Mouse (Mus musculus) layer of hippocampus, adult 18-20 months (tissue): Measurements from ENCODE around the gene Osr1. TPM values are rescaled to one million over a fixed set of nuclear protein-coding genes. Genes with fewer than 3 reads are reported as not detected.

Experiments
- DNase-seq, 2 experiments: peaks; one replicate each; pipeline ENCODE4 v3.0.0; 2022; ENCODE audit warnings: low spot score in 2 of 2
- long read RNA-seq: library from polyadenylated mRNA; stranded (forward); transcript quantifications from one replicate; pipeline ENCODE4 v2.0.0, GENCODE M21; 2021
- total RNA-seq, 2 experiments: library from RNA; stranded (reverse); gene quantifications; 2 replicates each; pipeline ENCODE4 v1.2.3; 2021

Gene Osr1
- 1 to 10 TPM; 3.1 to 3.8 TPM for total RNA-seq
- long read RNA-seq: 0 reads

DNA sequence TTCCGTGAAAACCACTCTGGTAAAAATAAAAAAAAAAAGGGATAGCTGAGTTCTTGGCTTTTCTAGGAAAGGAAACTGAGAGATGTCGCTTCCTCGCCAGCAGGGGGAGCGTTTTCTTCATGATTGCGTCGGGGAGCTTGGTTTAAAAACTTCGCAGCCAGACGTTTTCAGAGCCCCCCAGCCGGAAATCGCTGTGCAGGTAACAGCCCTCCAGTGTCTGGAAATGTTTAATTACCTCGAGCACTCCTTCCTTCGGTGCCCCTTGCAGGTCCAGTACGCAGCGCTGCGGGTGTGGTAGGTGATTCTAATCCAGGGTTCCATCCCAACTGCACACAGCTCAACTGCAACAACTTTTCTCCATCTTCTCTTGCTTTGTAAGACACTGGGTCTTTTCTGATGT is at the start of gene Osr1:
Osr1 (plus strand) TSS at position 146 of the 400 bp plus-strand sequence.
- peak; percentile 33 to 67 for DNase-seq

DNA sequence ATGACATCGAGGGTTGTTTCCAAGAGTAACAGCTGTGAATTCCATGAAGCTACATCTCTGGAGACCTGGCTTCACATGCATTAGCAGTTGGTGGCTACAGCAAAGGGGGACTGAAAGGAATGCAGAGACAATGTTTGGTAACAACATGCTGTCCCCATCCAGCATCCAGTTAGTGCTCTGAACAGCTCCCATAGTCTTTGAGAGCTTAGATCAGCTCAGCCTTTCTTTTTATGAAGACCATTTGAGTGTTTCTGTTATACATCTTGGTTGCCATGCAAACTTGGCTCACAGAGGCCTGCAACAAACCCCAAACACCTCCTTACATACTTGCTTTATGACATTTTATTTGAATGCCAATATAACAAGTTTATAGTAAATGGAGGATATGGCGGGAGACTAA is 19.6 kb upstream of the Osr1 start:
- DNase-seq: no peak

DNA sequence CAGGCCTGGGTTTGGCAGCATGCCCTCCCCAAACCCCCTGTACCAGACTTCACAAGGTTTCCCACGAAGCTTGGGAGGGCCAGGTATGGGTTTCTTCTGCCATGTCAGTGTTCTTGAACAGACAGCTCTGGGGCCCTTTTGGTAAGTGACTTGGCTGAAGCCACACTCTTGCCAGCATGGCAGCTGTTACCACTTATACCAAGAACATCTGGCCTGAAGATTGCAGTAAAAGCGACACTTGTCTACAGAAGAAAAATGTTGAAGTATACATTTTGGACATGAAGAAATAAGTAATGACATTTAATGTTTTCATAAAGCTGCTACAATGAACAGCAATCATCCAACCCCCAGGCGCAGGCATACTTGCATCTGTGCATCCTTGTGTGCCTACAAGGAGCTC is 5.0 kb upstream of the Osr1 start:
- DNase-seq: no peak

DNA sequence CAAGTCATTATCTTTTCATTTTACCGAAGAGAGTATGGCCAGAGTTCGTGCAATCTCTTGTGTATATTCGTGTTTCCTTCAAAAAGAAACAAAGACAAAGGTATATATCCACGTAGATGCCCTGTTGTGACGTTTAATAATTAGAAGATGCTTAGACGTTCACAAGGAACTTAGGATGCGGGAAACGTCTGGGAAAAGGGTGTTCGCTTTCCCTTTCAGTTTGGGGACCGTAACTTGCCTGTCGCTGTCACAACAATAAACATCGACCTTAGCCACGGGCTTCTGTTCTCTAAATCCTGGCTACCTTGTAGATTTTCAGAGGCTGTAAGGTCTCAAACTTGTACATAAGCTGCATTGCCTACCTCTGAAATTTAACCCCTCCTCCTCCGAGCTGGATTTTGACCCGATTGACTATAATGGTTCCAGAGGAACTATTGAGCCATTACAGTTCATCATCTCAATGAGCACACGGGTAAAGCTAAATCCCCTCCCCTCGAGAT is 630 bp downstream of the Osr1 start:
- no peak for DNase-seq

DNA sequence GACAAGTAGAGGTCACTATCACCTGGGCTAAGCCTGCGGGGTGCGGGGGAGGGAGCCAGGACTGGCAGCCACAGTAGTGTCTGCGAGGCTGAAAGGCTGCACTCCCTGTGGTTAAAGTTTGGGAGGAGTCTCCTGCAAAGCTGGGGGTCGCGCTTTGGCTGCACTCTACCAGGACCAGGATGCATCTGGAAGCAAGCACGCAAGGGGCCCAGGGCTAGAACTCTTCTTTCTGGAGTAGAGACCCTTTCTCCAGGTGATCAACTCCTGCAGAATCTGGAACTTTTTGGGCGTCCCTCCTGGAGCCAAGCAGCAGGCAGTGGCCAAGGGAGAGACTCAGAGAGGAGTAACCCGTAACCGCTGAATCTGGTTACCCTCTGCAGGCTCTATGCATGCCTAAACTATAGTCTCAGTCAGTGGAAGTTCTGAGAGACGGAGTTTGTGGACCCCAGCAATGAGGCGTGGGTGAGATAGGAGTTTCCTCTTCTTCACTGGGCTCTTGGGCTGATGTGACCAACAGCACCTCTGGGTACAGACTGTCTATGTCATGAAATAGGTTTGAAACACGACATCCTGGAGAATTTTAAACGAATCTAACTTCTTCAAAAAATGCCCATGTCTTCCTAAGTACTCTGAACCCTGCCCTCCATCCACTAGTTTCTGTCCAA is 1.5 kb downstream of the Osr1 start:
- no peak for DNase-seq

DNA sequence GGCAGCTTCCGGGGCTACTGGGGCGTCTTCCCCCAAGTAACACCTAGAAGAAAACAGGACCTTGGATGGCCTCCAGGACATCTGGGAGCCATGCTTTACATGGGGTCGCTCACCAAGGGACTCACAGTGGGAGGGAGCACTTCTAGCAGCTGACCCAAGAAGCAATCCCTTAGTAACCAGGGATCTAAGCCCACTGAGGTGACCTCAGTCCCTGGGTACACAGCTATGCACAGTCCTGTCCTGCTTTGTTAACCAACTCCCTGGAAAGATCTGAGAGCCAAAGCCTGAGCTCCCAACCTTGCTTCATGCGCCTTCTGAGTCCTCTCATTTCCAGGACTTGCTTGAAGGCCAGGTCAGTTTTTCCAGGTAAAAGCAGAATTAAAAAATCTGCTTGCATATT is 2.1 kb downstream of the Osr1 start:
- DNase-seq: no peak

DNA sequence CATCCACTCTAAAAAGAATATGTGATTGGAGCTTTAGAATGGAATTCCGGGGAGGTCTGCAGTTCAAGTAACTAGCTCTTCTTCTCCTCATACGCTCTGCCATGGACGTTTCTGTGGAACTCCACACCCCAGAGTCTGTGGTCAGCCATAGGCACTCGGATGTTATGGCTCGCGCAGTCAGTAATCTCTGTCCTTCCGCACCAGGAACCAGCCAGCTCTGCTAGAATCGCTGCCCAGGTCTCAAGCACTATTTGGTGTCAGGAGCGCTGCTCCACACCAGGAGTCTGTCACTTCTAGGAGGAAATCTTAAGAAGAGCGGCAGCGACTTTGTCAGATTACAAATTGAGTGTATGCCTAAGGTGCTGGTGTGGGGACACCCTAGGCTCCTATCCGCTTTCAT is 3.8 kb downstream of the Osr1 start:
- no peak for DNase-seq

DNA sequence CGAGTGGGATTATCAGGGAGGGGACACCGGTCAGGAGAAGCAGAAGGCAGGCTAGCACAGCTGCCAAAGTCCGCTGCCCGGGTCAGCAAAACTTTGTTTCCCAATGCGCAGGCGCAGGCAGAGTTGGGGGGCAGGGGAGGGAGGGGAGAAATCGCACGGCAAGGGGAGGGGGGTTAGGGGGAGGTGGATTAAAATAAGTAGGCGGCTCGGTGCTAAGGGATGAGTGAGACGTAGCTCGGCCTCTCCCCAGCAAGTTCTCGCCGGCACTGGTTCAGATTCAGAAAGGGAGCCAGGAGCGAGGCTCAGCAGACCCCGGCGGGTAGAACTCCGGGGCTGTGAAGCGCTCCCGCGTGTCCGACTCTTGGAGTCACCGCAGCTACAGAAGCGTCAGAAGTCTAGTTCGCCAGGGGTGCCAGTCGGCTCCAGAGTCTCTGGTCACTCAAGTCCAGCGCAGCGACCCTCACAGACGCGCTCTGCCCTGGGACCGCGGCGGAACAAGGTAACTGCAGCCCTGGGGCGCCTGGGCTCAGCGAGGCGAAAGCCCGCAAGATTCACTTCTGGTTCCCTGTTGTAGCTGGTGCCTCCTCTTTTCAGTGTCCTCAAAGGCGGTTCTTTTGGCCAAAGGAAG is 4.4 kb downstream of the Osr1 start:
- DNase-seq: no peak

DNA sequence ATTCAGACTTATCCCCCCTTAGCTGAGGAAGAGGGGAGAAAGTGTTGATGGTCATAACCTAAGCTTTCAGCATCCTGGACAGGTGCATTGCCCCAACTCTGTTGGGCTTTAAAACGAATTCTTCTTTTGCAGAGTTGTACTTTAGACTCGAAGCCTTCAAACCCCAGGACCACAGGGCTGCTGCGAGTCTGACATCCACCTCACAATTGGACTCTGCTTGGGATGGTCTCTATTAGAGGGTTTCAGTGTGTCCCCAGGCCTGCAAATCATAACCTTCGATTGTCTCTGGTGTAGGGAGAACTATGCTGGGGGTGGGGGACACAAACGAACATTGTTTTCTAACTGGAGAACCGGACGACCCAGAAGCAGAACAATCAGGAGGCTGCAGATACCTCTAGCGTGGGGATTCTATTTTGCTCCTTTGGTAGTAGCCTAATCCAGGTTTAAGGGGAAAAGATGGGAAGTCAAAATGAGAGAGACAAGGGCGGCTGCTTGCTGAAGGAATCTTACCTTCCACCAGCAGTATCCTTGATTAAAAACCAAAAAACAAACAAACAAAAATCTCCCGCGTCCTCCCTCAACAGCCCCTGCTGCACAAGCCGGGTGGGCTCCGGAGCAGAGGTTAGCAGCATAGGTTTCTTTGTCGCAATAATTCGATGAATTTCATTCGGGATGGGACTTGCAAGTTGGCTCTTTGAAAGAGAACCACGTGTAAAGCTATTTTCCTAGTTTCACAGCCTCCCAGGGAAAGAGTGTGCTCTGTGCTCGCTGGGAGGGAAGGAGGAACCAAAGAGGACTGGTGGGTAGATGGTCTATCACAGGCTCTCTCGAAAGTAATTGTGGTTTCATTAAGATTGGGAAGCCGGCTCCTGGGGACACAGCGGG is 5.5 kb downstream of the Osr1 start:
- no peak for DNase-seq

DNA sequence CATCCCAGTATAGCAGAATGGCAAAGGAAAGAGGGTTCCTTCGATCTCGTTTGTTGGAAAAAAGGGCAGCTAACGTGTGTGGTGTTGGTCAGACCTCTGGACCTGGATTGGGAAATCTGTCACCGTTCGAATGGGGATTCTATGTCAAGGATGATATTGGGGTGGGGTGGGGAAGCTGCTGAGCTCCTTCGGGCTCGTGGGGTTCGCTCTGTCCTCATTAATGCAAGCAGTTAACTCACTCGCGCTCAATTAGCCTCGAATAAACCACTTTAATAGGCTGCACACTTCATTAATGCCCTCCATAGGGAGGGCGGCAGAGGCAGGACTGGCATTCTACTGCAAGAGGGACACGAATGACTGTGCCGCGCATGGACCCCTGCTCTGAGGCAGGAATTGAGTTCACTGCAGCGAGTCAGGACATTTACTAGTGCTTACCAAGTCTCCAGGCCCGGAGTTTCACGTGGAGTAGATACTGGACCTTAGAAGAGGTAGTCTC is 6.2 kb downstream of the Osr1 start:
- DNase-seq: no peak

DNA sequence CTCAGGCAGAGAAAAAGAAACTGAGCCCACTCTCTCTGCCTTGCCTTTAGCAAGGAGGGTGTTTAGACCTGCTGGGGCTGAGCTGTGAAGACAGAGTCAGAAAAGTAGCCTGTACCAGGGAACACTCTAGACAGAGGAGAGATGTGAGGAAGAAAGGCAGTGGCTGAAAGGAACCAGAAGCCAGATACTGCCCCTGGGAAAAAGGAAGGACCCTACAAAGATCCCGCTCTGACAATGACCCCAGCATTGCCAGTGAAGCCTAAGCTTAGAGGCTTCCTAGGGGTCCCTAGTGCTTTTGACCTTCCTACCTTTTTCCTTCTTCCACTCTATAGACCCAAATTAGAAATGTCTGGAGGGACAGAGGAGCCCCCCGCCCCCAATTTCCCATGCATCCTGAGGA is 7.7 kb downstream of the Osr1 start:
- no peak for DNase-seq

DNA sequence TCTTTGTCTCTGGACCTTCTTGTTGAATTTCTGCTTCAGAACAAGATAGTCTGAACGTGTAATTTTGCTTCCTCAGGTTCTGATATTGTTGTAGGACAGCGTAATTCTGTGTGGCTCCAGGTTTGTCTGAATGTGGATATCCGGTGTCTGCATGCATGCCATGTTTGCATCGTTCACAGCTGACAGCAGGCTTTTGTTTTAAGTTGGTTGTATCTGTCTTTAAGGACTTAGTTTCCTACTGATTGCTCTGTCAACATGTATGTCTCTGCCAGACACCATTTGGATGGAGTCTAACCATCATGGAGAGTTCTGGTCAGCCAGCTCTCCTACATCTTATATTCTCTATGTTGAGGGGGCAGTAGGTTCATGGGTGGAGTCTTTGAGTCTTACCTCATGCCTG is 8.7 kb downstream of the Osr1 start:
- no peak for DNase-seq

DNA sequence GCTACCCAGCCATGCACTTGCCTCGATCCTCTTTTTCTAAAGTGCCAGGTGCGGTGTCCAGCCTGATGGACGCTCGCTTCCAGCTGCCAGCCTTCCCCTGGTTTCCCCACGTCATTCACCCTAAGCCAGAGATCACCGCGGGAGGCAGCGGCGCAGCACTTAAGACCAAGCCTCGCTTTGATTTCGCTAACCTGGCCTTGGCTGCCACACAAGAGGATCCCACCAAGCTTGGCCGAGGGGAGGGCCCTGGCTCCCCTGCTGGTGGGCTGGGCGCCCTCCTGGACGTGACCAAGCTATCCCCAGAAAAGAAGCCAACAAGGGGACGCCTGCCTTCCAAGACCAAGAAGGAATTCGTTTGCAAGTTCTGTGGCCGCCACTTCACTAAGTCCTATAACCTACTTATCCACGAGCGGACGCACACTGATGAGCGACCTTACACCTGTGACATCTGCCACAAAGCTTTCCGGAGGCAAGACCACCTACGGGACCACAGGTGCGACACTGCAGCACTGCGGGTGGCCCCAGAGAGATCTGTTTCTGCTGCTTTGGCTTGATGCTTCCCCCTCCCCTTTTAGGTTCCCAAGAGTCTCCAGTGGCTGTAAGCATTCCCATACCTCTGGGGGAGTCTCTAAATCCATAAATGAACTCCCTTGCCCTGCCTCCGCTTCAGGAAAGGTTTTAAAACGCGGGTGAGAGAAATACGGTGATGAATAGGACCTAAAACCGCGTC is 9.6 kb downstream of the Osr1 start:
- DNase-seq: no peak

DNA sequence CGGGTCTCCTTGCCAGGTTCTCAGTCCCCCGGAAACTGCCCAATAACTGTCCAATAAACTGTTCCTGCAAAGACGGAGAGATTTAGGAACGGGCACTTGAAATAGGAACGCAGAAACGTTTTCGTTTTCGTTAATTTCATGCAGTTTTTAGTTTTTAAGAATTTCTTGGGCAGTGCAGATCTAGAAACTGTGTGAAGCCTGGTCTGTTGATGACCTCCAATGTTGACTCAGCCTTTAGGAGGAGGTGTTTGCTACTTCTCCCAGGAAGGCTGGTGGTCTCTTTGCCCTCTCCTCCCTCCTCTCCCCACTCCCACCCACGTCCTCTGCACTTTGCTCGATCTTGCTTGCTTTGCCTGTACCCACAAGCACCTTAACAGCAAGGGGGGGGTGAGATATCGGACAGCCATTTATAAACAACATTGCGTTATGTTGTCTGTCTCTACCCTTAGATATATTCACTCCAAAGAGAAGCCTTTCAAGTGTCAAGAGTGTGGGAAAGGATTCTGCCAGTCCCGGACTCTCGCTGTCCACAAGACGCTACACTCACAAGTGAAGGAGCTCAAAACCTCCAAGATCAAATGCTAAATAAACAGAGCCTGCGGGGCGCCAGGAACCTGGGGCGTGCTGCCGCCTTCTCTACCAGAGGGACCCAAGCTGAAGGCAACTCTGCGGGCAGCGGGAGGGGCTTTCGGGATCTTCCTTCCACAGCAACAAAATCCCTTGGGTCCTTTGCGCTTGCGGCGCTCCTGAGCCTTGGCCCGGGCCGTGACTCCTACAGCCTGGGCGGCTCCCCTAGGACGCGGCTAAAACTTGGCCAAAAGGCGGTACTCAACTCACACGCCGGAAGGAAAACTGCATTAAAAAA is 10.4 kb downstream of the Osr1 start:
- DNase-seq: no peak

DNA sequence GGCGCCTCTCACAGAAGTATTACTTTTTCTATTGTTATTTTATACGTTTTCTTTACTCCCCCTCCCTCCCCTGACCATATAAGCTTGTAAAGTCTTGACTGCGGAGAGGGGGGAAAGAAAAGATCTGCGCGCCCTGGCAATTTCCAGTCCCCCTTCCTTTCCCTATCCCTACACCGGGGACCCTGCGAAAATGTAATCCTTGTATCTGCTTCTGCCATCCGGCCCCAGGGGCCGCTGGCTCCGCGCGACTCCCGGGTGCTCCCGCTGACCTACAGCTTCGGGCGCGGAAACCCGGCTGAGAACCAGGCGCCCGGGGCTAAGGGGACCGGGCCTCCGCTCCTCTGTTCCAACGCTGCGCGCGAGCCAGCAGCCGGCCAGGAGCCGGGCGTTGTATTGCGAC is 11.1 kb downstream of the Osr1 start:
- DNase-seq: no peak

DNA sequence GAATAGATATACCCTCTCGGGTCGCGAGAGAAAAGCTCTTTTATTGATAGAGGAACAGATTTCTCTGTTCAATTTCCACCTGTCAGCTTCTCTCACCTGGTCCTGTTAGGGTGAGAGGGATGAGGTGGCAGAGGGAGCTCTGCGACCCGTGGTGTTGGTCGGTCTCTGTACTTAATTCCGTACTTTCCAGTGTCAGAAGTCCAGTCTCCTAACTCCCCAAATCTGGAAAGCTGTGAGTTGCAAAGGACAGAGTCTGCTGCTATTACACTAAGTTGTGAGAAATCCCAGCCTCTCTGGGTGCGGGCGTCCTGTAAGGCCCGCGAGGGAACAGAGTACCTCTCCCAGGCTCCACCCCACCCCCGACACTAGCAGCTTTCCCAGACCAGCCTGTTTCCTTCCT is 11.6 kb downstream of the Osr1 start:
- DNase-seq: no peak

DNA sequence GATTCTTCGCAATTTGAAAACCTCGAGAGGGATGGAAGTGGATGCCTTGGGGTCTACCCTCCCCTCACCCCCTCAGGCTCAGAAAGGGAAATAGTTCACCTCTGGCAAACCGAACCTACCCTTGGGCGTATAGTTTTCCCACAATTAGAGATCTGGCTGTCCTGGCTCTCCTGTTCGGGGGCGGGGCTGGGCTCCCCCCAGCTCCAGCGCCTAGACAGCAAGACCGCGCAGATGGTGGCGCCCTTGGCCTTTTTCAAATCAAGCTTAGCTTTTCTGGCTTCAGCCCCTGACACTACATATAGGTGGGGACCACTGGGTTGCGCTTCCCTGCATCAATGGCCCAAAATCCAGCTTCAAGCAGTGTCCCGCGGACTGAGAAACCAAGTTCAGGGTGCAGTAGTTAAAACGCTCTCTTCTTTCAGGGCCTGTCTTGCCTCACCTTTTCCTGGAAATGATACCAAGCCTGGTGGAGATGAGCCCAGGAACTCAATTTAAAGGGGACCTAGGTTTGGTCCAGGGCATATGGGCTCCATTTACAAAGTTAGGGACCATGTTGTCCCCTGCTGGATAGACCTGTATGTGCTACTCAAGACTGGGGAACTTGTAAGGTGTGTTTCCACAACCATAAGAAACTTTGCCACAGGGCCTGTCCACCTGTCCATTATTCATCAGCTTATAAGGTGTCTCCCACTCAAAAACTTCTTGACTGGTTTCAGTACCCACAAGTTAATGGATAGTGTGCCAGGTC is 12.5 kb downstream of the Osr1 start:
- DNase-seq: no peak

DNA sequence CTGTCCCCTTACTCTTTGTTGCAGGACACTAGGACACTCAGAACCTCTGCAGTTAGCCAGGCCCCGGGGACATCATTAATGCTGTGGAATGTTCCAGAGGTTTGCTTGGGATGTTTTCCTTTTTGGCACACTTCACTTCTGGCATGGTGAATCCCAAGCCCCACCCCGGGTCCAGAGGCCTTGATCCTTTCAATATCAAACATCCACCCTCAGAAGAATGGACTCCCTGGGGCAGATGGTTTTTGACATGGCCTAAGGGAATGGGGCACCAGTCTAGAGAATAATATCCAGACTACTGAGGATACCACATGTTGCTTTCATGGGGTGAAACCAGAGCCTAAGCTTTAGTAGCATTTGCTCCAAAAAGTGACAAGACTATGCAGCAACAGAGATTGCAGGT is 13.5 kb downstream of the Osr1 start:
- DNase-seq: no peak

DNA sequence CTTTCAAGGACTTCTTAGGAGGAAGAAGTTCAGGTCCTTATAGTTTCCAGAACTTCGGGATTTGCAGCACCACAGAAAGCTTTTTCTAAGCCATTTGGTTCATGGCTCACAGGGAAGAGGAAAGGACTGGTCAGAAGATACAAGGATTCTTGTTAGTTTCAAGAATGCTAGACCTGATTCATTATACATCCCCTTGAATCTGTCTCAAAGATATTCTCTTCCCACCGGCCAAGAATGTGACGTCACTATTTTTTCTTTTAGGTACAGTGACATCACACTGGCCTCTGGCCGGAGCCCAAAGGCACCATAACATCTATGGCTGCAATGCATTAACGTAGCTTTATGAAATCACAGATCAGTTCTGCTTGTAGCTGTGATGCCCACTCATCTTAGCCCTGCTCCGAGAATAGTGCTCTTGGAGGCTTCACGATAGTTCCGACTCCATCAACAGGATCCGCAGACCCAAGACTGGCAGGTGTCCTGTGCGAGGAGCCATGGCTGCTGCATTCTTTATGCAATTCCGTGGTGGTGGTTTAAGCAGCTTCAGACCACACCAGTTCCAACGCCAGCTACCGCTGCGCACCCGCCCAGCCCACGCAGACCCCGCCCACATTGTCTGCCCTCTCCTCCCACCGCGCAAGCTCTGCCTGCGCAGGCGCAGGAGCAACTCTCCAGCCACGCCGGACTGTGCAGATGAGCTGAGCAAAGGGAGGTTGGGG is 14.6 kb downstream of the Osr1 start:
- peak in 1 of 2 experiments; percentile 44 for DNase-seq
